Mouse (Mus musculus) stomach, embryonic 15.5 days (tissue): Measurements from ENCODE around the gene Fam204a. TPM values are rescaled to one million over a fixed set of nuclear protein-coding genes. Genes with fewer than 3 reads are reported as not detected.

ENCODE experiments used
- ATAC-seq: fragments of 200-750 bp; cut with Nextera tagmentation; 2 replicates; pipeline ENCODE4 v1.8.0; 2017; ENCODE audit warnings: low read depth, moderate number of reproducible peaks, moderate TSS enrichment; ENCODE audit not compliant: insufficient read depth, low FRiP score
- H3K27ac ChIP-seq: fragments of 300-500 bp; sonication (generic); 2 replicates; pipeline ENCODE4 v1.5.1; 2015; ENCODE audit warnings: mild to moderate bottlenecking, inconsistent platforms
- H3K27me3 ChIP-seq: fragments of 300-500 bp; sonication (generic); replicated peaks from 2 replicates; pipeline ENCODE4 v1.6.1; 2015; ENCODE audit warnings: inconsistent platforms
- H3K36me3 ChIP-seq: fragments of 300-500 bp; sonication (generic); 2 replicates; pipeline ENCODE4 v1.6.1; 2015; ENCODE audit warnings: inconsistent platforms
- H3K4me1 ChIP-seq: fragments of 300-500 bp; sonication (generic); 2 replicates; pipeline ENCODE4 v1.6.1; 2015; ENCODE audit warnings: inconsistent platforms
- H3K4me2 ChIP-seq: fragments of 300-500 bp; sonication (generic); 2 replicates; pipeline ENCODE4 v1.6.1; 2015; ENCODE audit warnings: mild to moderate bottlenecking, inconsistent platforms
- H3K4me3 ChIP-seq: fragments of 300-500 bp; sonication (generic); replicated peaks from 2 replicates; pipeline ENCODE4 v1.5.1; 2015; ENCODE audit warnings: inconsistent platforms
- H3K9ac ChIP-seq: fragments of 300-500 bp; sonication (generic); 2 replicates; pipeline ENCODE4 v1.6.1; 2015; ENCODE audit warnings: inconsistent platforms
- H3K9me3 ChIP-seq: fragments of 300-500 bp; sonication (generic); 2 replicates; pipeline ENCODE4 v1.6.1; 2016; ENCODE audit warnings: inconsistent platforms
- WGBS: fragments of 180-500 bp; shearing (Covaris S2); methylation state at CpG from one replicate; pipeline ENCODE4 v1.1.7; 2015; 5-methylcytosine and 5-hydroxymethylcytosine counted together
- polyA plus RNA-seq: library from polyadenylated mRNA; unstranded; fragments of >200 nt; fragmentation: Nextera tagmentation; extraction: Ambion mirVana; gene quantifications from 2 replicates; pipeline ENCODE4 v1.2.1, GENCODE M21; 2015

Gene Fam204a
- 40.9 and 47.2 TPM in 2 replicates for polyA plus RNA-seq

DNA sequence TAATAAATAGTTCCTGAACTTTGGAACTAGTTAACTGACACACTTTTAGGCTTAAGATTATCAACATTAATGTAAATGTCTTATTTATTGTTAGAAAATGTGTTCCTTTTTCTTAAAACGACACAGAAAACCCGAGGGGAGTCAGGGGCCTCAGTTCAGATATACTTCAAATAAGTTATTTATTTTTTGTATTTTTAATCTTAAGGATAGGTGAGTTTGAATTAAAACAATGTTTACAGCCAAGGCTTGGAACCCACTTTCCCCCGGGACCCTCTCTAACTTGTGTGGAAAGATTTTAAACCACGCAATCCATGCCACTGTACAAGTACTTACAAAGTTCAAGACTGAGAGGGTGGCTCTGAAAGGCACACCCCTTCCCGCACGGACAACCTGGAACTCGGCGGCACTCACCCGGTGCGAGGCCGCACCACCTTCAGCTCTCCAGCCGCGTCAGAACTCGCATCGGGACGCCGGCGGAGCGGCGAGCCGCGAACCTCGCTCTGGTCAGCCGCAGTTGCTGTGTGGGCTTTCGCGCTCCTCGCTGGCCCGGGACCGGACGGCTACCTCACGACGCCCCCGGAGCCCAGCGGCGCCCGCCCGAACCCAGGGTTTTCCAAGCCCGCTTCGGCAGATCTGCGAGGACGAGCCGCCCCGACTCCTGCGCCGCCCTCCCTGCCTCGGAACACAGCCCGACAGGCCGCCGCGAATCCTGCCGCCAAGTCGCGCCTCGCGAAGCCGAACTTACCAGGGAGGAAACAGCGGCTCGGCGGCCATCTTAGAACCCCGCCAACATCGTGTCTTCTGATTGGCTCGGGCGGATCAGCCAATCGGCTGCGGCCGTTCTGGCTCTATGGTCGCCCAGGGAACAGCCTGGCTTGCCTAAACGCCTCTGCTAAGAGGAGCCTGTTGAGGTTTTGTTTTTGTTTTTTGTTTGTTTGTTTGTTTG lies at the start of gene Fam204a:
Gene Fam204a, minus strand, starts transcription at position 803 of the 946 bp plus-strand sequence.
- WGBS: under 1% methylated on average over 67 of the region's 68 CpGs
- ATAC-seq: peak; percentile 98
- no peaks in the 10 kb centered on the region for H3K36me3 ChIP-seq
- peak within 1 kb of the TSS; percentile 95 for H3K9ac ChIP-seq
- H3K27me3 ChIP-seq: no peaks in the 10 kb centered on the region
- peak within 1 kb of the TSS; percentile 89 for H3K4me3 ChIP-seq
- H3K4me1 ChIP-seq: peaks cover 5% of the 10 kb centered on the region; the same call in 1 of the 2 replicates
- H3K4me2 ChIP-seq: peak within 1 kb of the TSS; percentile 43
- H3K9me3 ChIP-seq: no peaks in the 10 kb centered on the region
- H3K27ac ChIP-seq: peak within 1 kb of the TSS; percentile 99

DNA sequence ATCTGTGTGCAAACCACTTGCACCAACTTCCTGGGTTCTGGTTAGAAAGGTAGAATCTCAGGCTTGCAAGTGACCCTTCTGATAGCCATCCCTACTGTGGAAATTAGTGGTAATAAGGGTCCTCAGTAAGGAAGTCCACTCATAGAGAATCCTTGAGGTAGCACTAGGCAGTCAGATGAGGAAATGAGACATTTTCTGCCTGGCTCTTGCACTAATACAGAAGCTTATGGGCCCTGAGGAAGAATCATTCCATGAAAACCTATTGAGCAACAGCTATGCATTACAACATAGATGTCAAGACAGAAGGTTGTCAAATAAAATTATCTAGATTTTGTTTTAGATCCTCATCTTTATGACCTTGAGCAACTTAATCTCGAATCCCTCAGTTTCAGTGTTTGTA lies 39.3 kb upstream of the Fam204a start:
- Histone ChIP-seq H3K27ac (no peak overlapping the region), H3K4me3 (no peak overlapping the region), H3K9ac (no peak overlapping the region), H3K4me2 (no peak overlapping the region), H3K36me3 (no peaks in the 10 kb centered on the region), H3K27me3 (no peaks in the 10 kb centered on the region), H3K9me3 (no peaks in the 10 kb centered on the region), H3K4me1 (no peaks in the 10 kb centered on the region)
- WGBS: 61% methylated on average over 1 of the region's 1 CpGs
- ATAC-seq: no peak

DNA sequence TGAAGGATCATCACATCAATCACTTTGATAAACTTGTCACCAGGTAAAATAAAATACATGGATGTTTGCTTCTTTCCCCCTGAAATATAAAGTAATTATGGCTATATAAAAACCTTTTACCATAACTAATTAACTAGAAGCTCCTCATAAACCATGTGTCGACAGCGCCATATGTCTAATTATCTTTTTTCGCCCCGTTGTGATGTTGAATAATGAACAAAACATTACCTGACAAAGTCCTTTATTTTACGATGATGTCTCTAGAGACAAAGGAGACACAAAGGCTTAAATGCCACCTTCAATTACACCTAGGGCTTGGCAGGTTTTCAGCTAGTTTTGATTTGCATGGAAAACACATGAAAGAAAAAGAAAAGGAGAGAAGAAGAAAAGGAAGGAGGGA lies 34.2 kb upstream of the Fam204a start:
- H3K4me3 ChIP-seq: no peak overlapping the region
- H3K9ac ChIP-seq: no peak overlapping the region
- H3K4me2 ChIP-seq: no peak overlapping the region
- no peak for ATAC-seq
- no peak overlapping the region for H3K27ac ChIP-seq
- no peaks in the 10 kb centered on the region for H3K9me3 ChIP-seq
- no peaks in the 10 kb centered on the region for H3K4me1 ChIP-seq
- no peaks in the 10 kb centered on the region for H3K27me3 ChIP-seq
- 77% methylated on average over 5 of the region's 5 CpGs for WGBS
- H3K36me3 ChIP-seq: no peaks in the 10 kb centered on the region

DNA sequence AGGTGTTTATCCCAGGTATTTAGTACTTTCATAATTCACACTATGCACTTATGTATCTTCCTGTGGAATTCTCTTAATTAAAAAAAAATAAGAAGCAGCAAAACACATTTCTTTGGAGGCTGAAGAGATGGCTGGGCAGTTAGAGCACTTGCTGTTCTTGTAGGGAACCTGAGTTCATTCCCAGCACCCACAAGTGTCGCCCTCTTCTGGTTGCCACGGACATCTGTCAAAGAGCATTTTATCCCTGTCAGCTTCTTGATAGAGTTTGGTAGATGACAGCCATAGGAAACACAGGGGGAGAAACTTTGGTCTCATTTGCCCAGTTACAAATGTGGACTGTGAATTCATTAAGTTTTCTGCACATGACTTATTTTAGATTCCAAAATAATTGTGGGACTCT lies 25.5 kb upstream of the Fam204a start:
- no peak overlapping the region for H3K4me2 ChIP-seq
- H3K4me1 ChIP-seq: peaks cover 4% of the 10 kb centered on the region; the same call in 1 of the 2 replicates
- H3K27me3 ChIP-seq: no peaks in the 10 kb centered on the region
- no peak overlapping the region for H3K4me3 ChIP-seq
- H3K9ac ChIP-seq: no peak overlapping the region
- H3K27ac ChIP-seq: no peak overlapping the region
- H3K36me3 ChIP-seq: no peaks in the 10 kb centered on the region
- ATAC-seq: no peak
- 39% methylated on average over 2 of the region's 2 CpGs for WGBS
- no peaks in the 10 kb centered on the region for H3K9me3 ChIP-seq

DNA sequence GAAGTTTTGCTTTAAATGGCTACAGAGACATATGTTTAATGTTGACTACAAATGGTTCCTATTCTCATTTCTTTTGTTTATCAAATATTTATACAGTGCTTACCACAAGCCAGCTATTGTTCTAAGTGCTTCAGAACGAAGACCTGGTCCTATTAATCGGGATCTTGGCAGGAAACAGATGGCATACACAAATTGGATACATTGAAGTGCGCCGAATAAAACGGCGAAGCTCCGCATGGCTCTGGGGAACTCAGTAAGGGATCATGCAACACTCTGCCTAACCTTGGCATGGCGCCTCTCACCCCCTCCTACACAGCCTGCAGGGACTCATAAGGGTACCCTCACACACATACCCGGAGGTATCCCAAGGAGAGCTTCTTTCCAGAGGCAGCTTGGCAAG lies 24.7 kb upstream of the Fam204a start:
- Histone ChIP-seq H3K27ac (no peak overlapping the region), H3K4me3 (no peak overlapping the region), H3K4me2 (no peak overlapping the region), H3K9me3 (no peaks in the 10 kb centered on the region), H3K9ac (no peak overlapping the region), H3K36me3 (no peaks in the 10 kb centered on the region), H3K4me1 (peaks cover 4% of the 10 kb centered on the region; the same call in 1 of the 2 replicates), H3K27me3 (no peaks in the 10 kb centered on the region)
- no peak for ATAC-seq
- WGBS: 42% methylated on average over 9 of the region's 9 CpGs

DNA sequence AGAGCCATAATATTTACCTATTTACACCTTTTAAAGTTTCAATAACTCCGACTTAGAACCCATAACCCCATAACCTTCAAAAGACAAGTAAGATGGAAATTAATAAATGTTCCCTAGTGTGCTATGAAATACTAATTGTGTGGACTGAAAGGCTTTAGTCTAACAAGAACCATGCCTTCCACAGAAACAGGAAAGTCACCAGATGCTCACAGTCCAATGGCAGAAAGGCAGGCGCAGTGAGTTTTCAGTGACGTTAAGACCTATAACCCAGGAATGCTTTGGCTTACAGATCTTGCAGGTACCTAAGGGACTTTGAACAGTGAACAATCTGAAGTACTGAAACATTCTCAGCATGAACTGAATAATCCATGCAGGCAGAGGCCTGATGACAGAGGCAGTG lies 18.7 kb upstream of the Fam204a start:
- H3K4me2 ChIP-seq: no peak overlapping the region
- no peaks in the 10 kb centered on the region for H3K9me3 ChIP-seq
- H3K9ac ChIP-seq: no peak overlapping the region
- no peak for ATAC-seq
- H3K4me1 ChIP-seq: no peaks in the 10 kb centered on the region
- no peaks in the 10 kb centered on the region for H3K36me3 ChIP-seq
- H3K4me3 ChIP-seq: no peak overlapping the region
- no peaks in the 10 kb centered on the region for H3K27me3 ChIP-seq
- 69% methylated on average over 3 of the region's 3 CpGs for WGBS
- H3K27ac ChIP-seq: no peak overlapping the region

DNA sequence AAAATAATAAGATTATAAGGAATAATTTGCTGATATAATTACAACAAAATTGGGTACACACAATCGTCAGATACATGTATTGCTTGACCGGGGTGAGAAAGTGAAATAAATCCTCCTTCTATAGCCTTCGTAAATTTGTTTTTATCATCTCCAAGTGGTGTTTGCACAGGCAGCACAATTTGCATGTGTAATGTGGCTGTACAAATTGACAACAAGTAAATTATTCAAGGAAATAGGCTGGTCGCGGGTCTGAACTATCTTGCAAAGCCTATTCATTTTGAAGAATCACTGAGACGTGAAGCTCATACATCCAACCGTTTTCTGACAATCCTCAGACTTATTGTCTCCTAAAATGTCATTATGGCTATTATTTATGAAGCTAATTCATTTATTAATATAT lies 16.1 kb upstream of the Fam204a start:
- 78% methylated on average over 7 of the region's 7 CpGs for WGBS
- ATAC-seq: no peak
- Histone ChIP-seq H3K27me3 (no peaks in the 10 kb centered on the region), H3K4me1 (no peaks in the 10 kb centered on the region), H3K9me3 (no peaks in the 10 kb centered on the region), H3K36me3 (no peaks in the 10 kb centered on the region), H3K4me3 (no peak overlapping the region), H3K4me2 (no peak overlapping the region), H3K27ac (no peak overlapping the region), H3K9ac (no peak overlapping the region)

DNA sequence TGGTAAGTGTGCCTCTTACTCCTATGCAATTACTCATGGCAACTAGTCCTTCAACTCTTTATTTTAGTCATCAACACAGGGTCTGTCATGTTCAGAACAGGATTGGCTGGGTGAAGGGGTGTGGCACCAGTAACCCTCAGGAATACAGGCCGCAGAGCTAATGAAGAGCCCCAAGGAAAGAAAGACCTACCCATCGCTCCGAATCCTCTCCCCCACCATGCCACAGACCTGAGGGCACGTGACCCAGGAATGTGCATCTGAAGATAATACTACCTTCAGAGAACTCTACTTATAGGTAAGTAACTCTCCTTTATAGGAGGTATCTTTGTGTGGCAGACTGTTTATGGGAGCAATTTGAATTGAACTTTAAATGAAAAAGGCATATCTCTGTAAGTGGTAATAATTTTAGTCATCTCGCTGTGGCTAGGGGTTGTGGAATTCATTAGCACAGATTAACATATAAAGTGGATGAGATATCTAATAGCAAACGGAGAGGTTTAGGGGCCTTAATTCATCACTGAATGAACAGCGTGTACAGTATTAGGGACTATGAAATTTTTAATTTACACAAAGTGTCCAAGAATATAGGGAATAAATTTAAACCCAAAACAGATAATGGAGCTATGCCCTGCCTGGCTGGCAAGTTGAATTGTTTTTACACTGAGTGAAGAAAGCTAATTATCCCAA lies 15.6 kb upstream of the Fam204a start:
- Histone ChIP-seq H3K9ac (no peak overlapping the region), H3K27ac (no peak overlapping the region), H3K9me3 (no peaks in the 10 kb centered on the region), H3K27me3 (no peaks in the 10 kb centered on the region), H3K36me3 (no peaks in the 10 kb centered on the region), H3K4me1 (no peaks in the 10 kb centered on the region), H3K4me2 (no peak overlapping the region), H3K4me3 (no peak overlapping the region)
- no peak for ATAC-seq
- WGBS: 85% methylated on average over 7 of the region's 7 CpGs

DNA sequence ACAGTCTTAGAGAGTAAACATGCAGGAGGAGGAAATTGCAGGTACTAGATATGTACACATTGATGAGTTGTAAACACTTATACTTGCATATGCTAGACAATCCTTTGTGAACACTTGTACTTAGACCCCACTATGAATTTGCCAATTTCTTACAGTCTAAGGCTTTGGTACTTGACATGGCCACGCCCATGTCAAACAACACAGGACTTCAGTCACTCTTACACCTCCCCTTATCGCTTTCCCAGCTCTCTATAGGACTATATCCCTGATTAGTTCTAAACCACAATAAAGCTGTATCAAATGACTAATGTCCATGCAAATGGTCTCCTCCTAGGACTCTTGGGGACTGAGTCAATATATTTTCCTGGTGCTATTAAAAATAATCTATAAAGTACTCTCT lies 5.0 kb upstream of the Fam204a start:
- no peak for ATAC-seq
- H3K36me3 ChIP-seq: no peaks in the 10 kb centered on the region
- 64% methylated on average over 2 of the region's 2 CpGs for WGBS
- H3K4me2 ChIP-seq: no peak overlapping the region
- no peak overlapping the region for H3K4me3 ChIP-seq
- no peaks in the 10 kb centered on the region for H3K9me3 ChIP-seq
- H3K4me1 ChIP-seq: no peaks in the 10 kb centered on the region
- no peaks in the 10 kb centered on the region for H3K27me3 ChIP-seq
- no peak overlapping the region for H3K27ac ChIP-seq
- H3K9ac ChIP-seq: no peak overlapping the region

DNA sequence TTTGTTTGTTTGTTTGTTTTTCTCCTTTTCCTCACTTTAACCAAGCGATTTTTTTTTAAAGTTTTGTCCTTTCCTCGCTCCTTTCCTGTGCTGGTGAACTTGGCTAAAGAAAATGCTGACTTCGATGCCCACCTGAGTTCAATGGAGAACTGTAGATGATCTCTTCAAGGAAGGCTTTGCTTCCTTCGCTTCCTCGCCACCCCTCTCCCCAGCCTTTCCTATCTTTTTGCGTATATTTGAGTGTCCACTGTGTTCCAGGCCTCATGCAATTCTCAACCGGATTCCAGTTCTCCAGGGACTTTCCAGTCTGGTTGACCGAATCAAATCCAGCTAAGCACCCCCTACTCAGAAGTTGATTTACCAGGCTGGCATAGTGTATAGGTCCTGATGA lies 339 bp upstream of the Fam204a start:
- Histone ChIP-seq H3K4me3 (peak overlapping the region; percentile 89), H3K27me3 (no peaks in the 10 kb centered on the region), H3K9ac (no peak overlapping the region), H3K9me3 (no peaks in the 10 kb centered on the region), H3K4me2 (peak overlapping the region; percentile 43), H3K27ac (no peak overlapping the region), H3K36me3 (no peaks in the 10 kb centered on the region), H3K4me1 (peaks cover 5% of the 10 kb centered on the region; the same call in 1 of the 2 replicates)
- ATAC-seq: no peak
- WGBS: 58% methylated on average over 8 of the region's 8 CpGs

DNA sequence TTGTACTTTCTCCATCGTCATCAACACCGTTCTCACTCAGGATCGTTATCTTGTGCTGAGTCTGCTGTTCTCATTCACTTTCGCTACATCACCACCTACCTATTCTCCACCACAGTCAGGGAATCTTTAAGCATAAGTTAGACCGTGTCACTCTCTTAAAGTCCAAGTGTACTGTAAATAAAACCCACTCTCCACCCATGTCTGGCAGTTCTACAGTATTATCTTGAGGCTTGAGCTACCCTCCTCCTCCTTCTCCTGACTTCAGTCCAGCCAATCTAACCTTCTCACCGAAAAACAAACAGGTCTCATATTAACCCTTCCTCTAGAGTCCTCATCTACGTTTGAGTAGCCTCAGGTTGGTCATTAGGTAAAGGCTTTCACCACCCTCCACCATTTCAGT lies 7.1 kb downstream of the Fam204a start:
- no peaks in the 10 kb centered on the region for H3K27me3 ChIP-seq
- H3K27ac ChIP-seq: no peak overlapping the region
- no peak overlapping the region for H3K4me2 ChIP-seq
- H3K9ac ChIP-seq: no peak overlapping the region
- no peaks in the 10 kb centered on the region for H3K4me1 ChIP-seq
- no peaks in the 10 kb centered on the region for H3K36me3 ChIP-seq
- WGBS: 80% methylated on average over 7 of the region's 7 CpGs
- H3K9me3 ChIP-seq: no peaks in the 10 kb centered on the region
- no peak for ATAC-seq
- no peak overlapping the region for H3K4me3 ChIP-seq

DNA sequence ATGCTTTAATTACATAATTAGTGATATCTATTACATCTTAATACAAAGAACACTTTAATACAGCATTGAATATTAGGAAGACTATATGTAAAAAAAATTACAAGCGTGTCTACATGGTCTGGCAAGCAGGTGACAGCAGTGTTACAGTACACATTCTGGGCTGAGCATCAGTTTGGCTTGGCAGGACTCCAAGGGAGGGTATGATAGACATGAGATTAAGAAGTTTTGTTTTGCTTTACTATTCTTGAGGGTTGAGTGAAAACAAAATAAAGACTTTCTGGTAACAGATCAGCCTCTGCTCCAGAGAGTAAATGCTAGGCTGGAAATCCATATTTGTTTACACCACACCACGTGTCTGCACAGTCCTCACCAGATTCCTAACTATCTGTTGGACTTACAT lies 8.5 kb downstream of the Fam204a start:
- Histone ChIP-seq H3K9ac (no peak overlapping the region), H3K36me3 (no peaks in the 10 kb centered on the region), H3K27ac (no peak overlapping the region), H3K4me3 (no peak overlapping the region), H3K27me3 (no peaks in the 10 kb centered on the region), H3K4me1 (no peaks in the 10 kb centered on the region), H3K4me2 (no peak overlapping the region), H3K9me3 (no peaks in the 10 kb centered on the region)
- 65% methylated on average over 2 of the region's 2 CpGs for WGBS
- no peak for ATAC-seq
